Mouse (Mus musculus) CH12.LX (cell line): ENCODE measurements around the gene Foxo1.

ENCODE experiments used
- CHD2 ChIP-seq: IDR thresholded peaks from 2 replicates; pipeline ENCODE4 v1.6.1; 2011; ENCODE audit warnings: low read length, improper control_type of control experiment
- CTCF ChIP-seq, 2 experiments: IDR thresholded peaks in 1 of 2; conservative IDR thresholded peaks in 1 of 2; 2 replicates each; pipeline ENCODE4 v1.5.1; 2011 to 2012; ENCODE audit warnings: low read depth in 2 of 2, low read length in 2 of 2, improper control_type of control experiment in 1 of 2, inconsistent platforms in 1 of 2, mild to moderate bottlenecking in 1 of 2, moderate library complexity in 1 of 2
- EP300 ChIP-seq: IDR thresholded peaks from 2 replicates; pipeline ENCODE4 v1.6.1; 2011; ENCODE audit warnings: low read length, improper control_type of control experiment
- MAZ ChIP-seq: IDR thresholded peaks from 2 replicates; pipeline ENCODE4 v1.6.1; 2012; ENCODE audit warnings: low read depth, mild to moderate bottlenecking, inconsistent platforms, low read length, improper control_type of control experiment, moderate library complexity
- NRF1 ChIP-seq: IDR thresholded peaks from 2 replicates; pipeline ENCODE4 v1.6.1; 2014; ENCODE audit warnings: low read depth, mild to moderate bottlenecking, inconsistent platforms, low read length, improper control_type of control experiment, moderate library complexity
- POLR2A ChIP-seq: IDR thresholded peaks from 2 replicates; pipeline ENCODE4 v1.6.1; 2011; ENCODE audit warnings: low read depth, mild to moderate bottlenecking, improper control_type of control experiment, low read length
- SIN3A ChIP-seq: IDR thresholded peaks from 2 replicates; pipeline ENCODE4 v1.6.1; 2012; ENCODE audit warnings: low read length, improper control_type of control experiment, inconsistent platforms
- UBTF ChIP-seq: IDR thresholded peaks from 2 replicates; pipeline ENCODE4 v1.6.1; 2012; ENCODE audit warnings: low read depth, mild to moderate bottlenecking, inconsistent platforms, low read length, improper control_type of control experiment, moderate library complexity
- USF2 ChIP-seq: conservative IDR thresholded peaks from 2 replicates; pipeline ENCODE4 v1.6.1; 2011; ENCODE audit warnings: low read depth, low read length, improper control_type of control experiment
- ZKSCAN1 ChIP-seq: IDR thresholded peaks from 2 replicates; pipeline ENCODE4 v1.6.1; 2012; ENCODE audit warnings: low read depth, inconsistent platforms, low read length, improper control_type of control experiment, borderline replicate concordance
- ZNF384 ChIP-seq: IDR thresholded peaks from 2 replicates; pipeline ENCODE4 v1.6.1; 2012; ENCODE audit warnings: low read depth, low read length, improper control_type of control experiment, inconsistent platforms

GRCm38 (mm10) chr3:52264354-52264753 lies 3.8 kb upstream of the Foxo1 start:
- no peak for TF ChIP-seq NRF1
- no peak for TF ChIP-seq CTCF (conservative IDR thresholded peaks at IDR 0.05 in 1 of 2, IDR thresholded peaks at IDR 0.05 in 1 of 2; ENCODE audit: low read depth in 2 of 2, low read length in 2 of 2)
- TF ChIP-seq ZNF384, result no peak
- no peak for TF ChIP-seq SIN3A
- TF ChIP-seq CHD2, result no peak
- TF ChIP-seq POLR2A, result no peak
- no peak for TF ChIP-seq MAZ
- TF ChIP-seq ZKSCAN1, result no peak
- no peak for TF ChIP-seq UBTF
- no peak for TF ChIP-seq EP300
- TF ChIP-seq USF2, result no peak
